Mouse (Mus musculus) heart, adult 2 months (tissue): ENCODE measurements around the gene Xpc. TPM values are rescaled to one million over a fixed set of nuclear protein-coding genes. Genes with fewer than 3 reads are reported as not detected.

Experiments used
- DNase-seq, 2 experiments: peaks; one replicate each; pipeline ENCODE4 v3.0.0; 2021
- H3K27ac ChIP-seq: fragments of 200-600 bp; 2 replicates; pipeline ENCODE4 v1.8.1; 2022
- H3K27me3 ChIP-seq: fragments of 200-500 bp; 2 replicates; pipeline ENCODE4 v1.6.1; 2012; ENCODE audit warnings: mild to moderate bottlenecking, low read length, inconsistent platforms, mixed read lengths; ENCODE audit not compliant: control insufficient read depth, insufficient read depth
- H3K36me3 ChIP-seq: fragments of 200-500 bp; 2 replicates; pipeline ENCODE4 v1.6.1; 2012; ENCODE audit warnings: low read length, inconsistent platforms; ENCODE audit not compliant: control insufficient read depth, insufficient read depth
- H3K4me1 ChIP-seq: fragments of 200-500 bp; 2 replicates; pipeline ENCODE4 v1.6.1; 2011; ENCODE audit warnings: low read length; ENCODE audit not compliant: control insufficient read depth, insufficient read depth
- H3K4me3 ChIP-seq: fragments of 200-600 bp; 2 replicates; pipeline ENCODE4 v1.8.1; 2022
- H3K79me2 ChIP-seq: fragments of 200-500 bp; replicated peaks from 2 replicates; pipeline ENCODE4 v1.6.1; 2012; ENCODE audit warnings: mild to moderate bottlenecking, inconsistent platforms, low read length, moderate library complexity, mixed read lengths; ENCODE audit not compliant: control insufficient read depth, insufficient read depth
- H3K9ac ChIP-seq: fragments of 200-500 bp; 2 replicates; pipeline ENCODE4 v1.6.1; 2012; ENCODE audit warnings: low read depth, mild to moderate bottlenecking, control low read depth, inconsistent platforms, low read length, mixed read lengths
- CTCF ChIP-seq: fragments of 200-600 bp; IDR thresholded peaks from 2 replicates; pipeline ENCODE4 v1.8.1; 2022; ENCODE audit warnings: antibody characterized with exemption, mild to moderate bottlenecking, moderate library complexity
- EP300 ChIP-seq: fragments of 200-500 bp; IDR thresholded peaks from 2 replicates; pipeline ENCODE4 v1.6.1; 2011; ENCODE audit warnings: low read depth, low read length, control low read depth; ENCODE audit not compliant: insufficient read depth
- POLR2A ChIP-seq: fragments of 200-500 bp; IDR thresholded peaks from 2 replicates; pipeline ENCODE4 v1.6.1; 2011; ENCODE audit warnings: mild to moderate bottlenecking, low read depth, low read length, control low read depth; ENCODE audit not compliant: insufficient read depth
- WGBS: fragments of 180-500 bp; shearing (Covaris S2); methylation state at CpG from one replicate; pipeline ENCODE4 v1.1.7; 2018; 5-methylcytosine and 5-hydroxymethylcytosine counted together
- intact Hi-C: fragments of 180-260 bp; cut with DNase I; formaldehyde crosslinking; loops from one replicate; pipeline ENCODE4 v1.15.1; 2025
- polyA plus RNA-seq: library from polyadenylated mRNA; depleted of rRNA; stranded (reverse); fragments of >200 nt; gene quantifications from 2 replicates; pipeline ENCODE4 v1.2.3, GENCODE M21; 2012
- total RNA-seq, 2 experiments: library from RNA; stranded (reverse); gene quantifications; 2 replicates each; pipeline ENCODE4 v1.2.3; 2021

Gene Xpc
- total and polyA plus RNA-seq, 3 experiments: 5.6 to 10.7 (median 9.3) TPM

GRCm38 (mm10) chr6:91488496-91489212 lies 27.0 kb downstream of the Xpc start:
- H3K36me3 ChIP-seq: no peaks in the 10 kb centered on the region; the same call in 1 of the 2 replicates
- TF ChIP-seq EP300 (no peak), POLR2A (peak; percentile 24; the same call in 1 of the 2 replicates)

GRCm38 (mm10) chr6:91486736-91487453 lies 28.8 kb downstream of the Xpc start:
- no peaks in the 10 kb centered on the region for H3K27me3 ChIP-seq
- H3K4me3 ChIP-seq: no peak overlapping the region
- H3K27ac ChIP-seq: peak overlapping the region; percentile 26; the same call in 1 of the 2 replicates
- DNase-seq: peak in 1 of 2 experiments; percentile 51
- no peaks in the 10 kb centered on the region for H3K79me2 ChIP-seq
- TF ChIP-seq EP300 (no peak), CTCF (no peak), POLR2A (no peak)
- peaks cover 4% of the 10 kb centered on the region for H3K4me1 ChIP-seq
- intact Hi-C loops: no loop called here
- 73% methylated on average over 15 of the region's 15 CpGs for WGBS
- no peaks in the 10 kb centered on the region; the same call in 1 of the 2 replicates for H3K36me3 ChIP-seq
- H3K9ac ChIP-seq: no peak overlapping the region

More at GRCm38 (mm10) chr6:91488496-91489212, 27.0 kb downstream of the Xpc start:
- no peaks in the 10 kb centered on the region for H3K27me3 ChIP-seq
- peaks cover 4% of the 10 kb centered on the region for H3K4me1 ChIP-seq
- DNase-seq: peak; percentile 38 to 55
- H3K9ac ChIP-seq: no peak overlapping the region
- WGBS: 44% methylated on average over 9 of the region's 9 CpGs
- H3K4me3 ChIP-seq: no peak overlapping the region
- H3K27ac ChIP-seq: peak overlapping the region; percentile 80
- H3K79me2 ChIP-seq: no peaks in the 10 kb centered on the region
- intact Hi-C loops: no loop called here

GRCm38 (mm10) chr6:91483371-91483770 lies 32.3 kb downstream of the Xpc start:
- no peaks in the 10 kb centered on the region for H3K79me2 ChIP-seq
- no peak overlapping the region for H3K4me3 ChIP-seq
- intact Hi-C loops: no loop called here
- DNase-seq: peak in 1 of 2 experiments; percentile 31
- TF ChIP-seq EP300: 0 out of 2 replicates have a peak, but pooled peaks have one; percentile 16
- TF ChIP-seq CTCF: no peak
- H3K27me3 ChIP-seq: no peaks in the 10 kb centered on the region
- H3K9ac ChIP-seq: no peak overlapping the region
- 44% methylated on average over 2 of the region's 2 CpGs for WGBS
- H3K27ac ChIP-seq: peak overlapping the region; percentile 26
- no peaks in the 10 kb centered on the region; the same call in 1 of the 2 replicates for H3K4me1 ChIP-seq
- H3K36me3 ChIP-seq: no peaks in the 10 kb centered on the region

GRCm38 (mm10) chr6:91476541-91476940 lies 39.1 kb downstream of the Xpc start:
- Histone ChIP-seq H3K27ac (no peak overlapping the region), H3K36me3 (no peaks in the 10 kb centered on the region), H3K79me2 (no peaks in the 10 kb centered on the region), H3K27me3 (no peaks in the 10 kb centered on the region), H3K9ac (no peak overlapping the region), H3K4me3 (no peak overlapping the region), H3K4me1 (peaks cover 2% of the 10 kb centered on the region; the same call in 1 of the 2 replicates)
- intact Hi-C loops: no loop called here
- 86% methylated on average over 2 of the region's 2 CpGs for WGBS
- DNase-seq: no peak
- TF ChIP-seq CTCF (no peak), POLR2A (no peak), EP300 (no peak)

GRCm38 (mm10) chr6:91474441-91475190 lies 41.1 kb downstream of the Xpc start:
- no peak overlapping the region for H3K9ac ChIP-seq
- peak overlapping the region; percentile 84; the same call in 1 of the 2 replicates for H3K27ac ChIP-seq
- TF ChIP-seq POLR2A: no peak
- no peak for TF ChIP-seq EP300
- TF ChIP-seq CTCF: no peak
- 37% methylated on average over 9 of the region's 9 CpGs for WGBS
- peaks cover 2% of the 10 kb centered on the region; the same call in 1 of the 2 replicates for H3K4me1 ChIP-seq
- no peaks in the 10 kb centered on the region for H3K79me2 ChIP-seq
- peak overlapping the region; percentile 92 for H3K4me3 ChIP-seq
- H3K27me3 ChIP-seq: no peaks in the 10 kb centered on the region
- intact Hi-C loops: no loop called here
- DNase-seq: peak in 1 of 2 experiments; percentile 36
- H3K36me3 ChIP-seq: no peaks in the 10 kb centered on the region
